Mouse (Mus musculus) liver, embryonic 18 days (tissue): Measurements from ENCODE around the gene Brs3. TPM values are rescaled to one million over a fixed set of nuclear protein-coding genes. Genes with fewer than 3 reads are reported as not detected.

Experiments used
- polyA plus RNA-seq: library from polyadenylated mRNA; depleted of rRNA; stranded (reverse); fragments of >200 nt; gene quantifications from 2 replicates; pipeline ENCODE4 v1.2.3, GENCODE M21; 2012; rRNA removed

The Brs3 gene
- not detected in 2 replicates for polyA plus RNA-seq

GRCm38 (mm10) chrX:57042774-57043173 is at the start of gene Brs3:
Gene Brs3, plus strand, starts transcription at chrX:57043074.

GRCm38 (mm10) chrX:57053174-57053992 is 10.5 kb downstream of the Brs3 start, which contains the start of gene Htatsf1:
Gene Htatsf1, plus strand, starts transcription at chrX:57053583.

GRCm38 (mm10) chrX:57087806-57088205 is 44.9 kb downstream of the Brs3 start, which contains the start of gene Vgll1:
Gene Vgll1, plus strand, starts transcription at chrX:57088106.

Other genes with a start within 250 kb of the Brs3 start
- gene Map7d3, start 220.7 kb upstream of the Brs3 start, polyA plus RNA-seq: 0.09 and 0.10 TPM in 2 replicates
- not detected in 2 replicates for gene Adgrg4, start 172.9 kb upstream of the Brs3 start, polyA plus RNA-seq
- 8.5 and 9.2 TPM in 2 replicates for gene Htatsf1, start 10.5 kb downstream of the Brs3 start, polyA plus RNA-seq
- gene Vgll1, start 45.0 kb downstream of the Brs3 start, polyA plus RNA-seq: not detected in 2 replicates
- not detected in 2 replicates for gene Cd40lg, start 169.1 kb downstream of the Brs3 start, polyA plus RNA-seq